Mouse (Mus musculus) heart, embryonic 14.5 days (tissue): Measurements from ENCODE around the gene Mrpl45. TPM values are rescaled to one million over a fixed set of nuclear protein-coding genes. Genes with fewer than 3 reads are reported as not detected.
A peak's percentile ranks its signal among the peaks of the same experiment; 100 is the strongest.

Source experiments
- ATAC-seq: fragments of 200-750 bp; cut with Nextera tagmentation; 2 replicates; pipeline ENCODE4 v1.8.0; 2017; ENCODE audit warnings: low read depth, moderate TSS enrichment; ENCODE audit not compliant: insufficient number of reproducible peaks, insufficient read depth, low FRiP score
- H3K27ac ChIP-seq, 2 experiments: fragments of 200-500 bp in 1 of 2; fragments of 300-500 bp in 1 of 2; sonication (generic) in 1 of 2; replicated peaks in 1 of 2; 2 replicates each; pipeline ENCODE4 v1.5.1; 2012 to 2014; ENCODE audit warnings: low read depth in 2 of 2, low read length in 2 of 2, control low read depth in 1 of 2, mild to moderate bottlenecking in 1 of 2, mixed read lengths in 1 of 2; ENCODE audit not compliant: control insufficient read depth in 1 of 2, insufficient read depth in 1 of 2
- H3K27me3 ChIP-seq: fragments of 300-500 bp; sonication (generic); 2 replicates; pipeline ENCODE4 v1.6.1; 2014; ENCODE audit warnings: mild to moderate bottlenecking, low read length, control low read depth; ENCODE audit not compliant: control insufficient read depth, insufficient read depth
- H3K36me3 ChIP-seq: fragments of 300-500 bp; sonication (generic); 2 replicates; pipeline ENCODE4 v1.6.1; 2014; ENCODE audit warnings: mild to moderate bottlenecking, control low read depth, low read length, mixed read lengths; ENCODE audit not compliant: control insufficient read depth, insufficient read depth
- H3K4me1 ChIP-seq, 2 experiments: fragments of 200-500 bp in 1 of 2; fragments of 300-500 bp in 1 of 2; sonication (generic) in 1 of 2; 2 replicates each; pipeline ENCODE4 v1.6.1; 2012 to 2014; ENCODE audit warnings: low read length in 2 of 2, control low read depth in 1 of 2, mixed read lengths in 1 of 2; ENCODE audit not compliant: control insufficient read depth in 2 of 2, insufficient read depth in 2 of 2
- H3K4me2 ChIP-seq: fragments of 300-500 bp; sonication (generic); 2 replicates; pipeline ENCODE4 v1.6.1; 2014; ENCODE audit warnings: mild to moderate bottlenecking, low read length
- H3K4me3 ChIP-seq, 2 experiments: fragments of 200-500 bp in 1 of 2; fragments of 300-500 bp in 1 of 2; sonication (generic) in 1 of 2; 2 replicates each; pipeline ENCODE4 v1.5.1; 2012 to 2014; ENCODE audit warnings: low read length in 2 of 2, mild to moderate bottlenecking in 2 of 2, control low read depth in 1 of 2, low read depth in 1 of 2, moderate library complexity in 1 of 2; ENCODE audit not compliant: control insufficient read depth in 1 of 2, insufficient read depth in 1 of 2
- H3K9ac ChIP-seq: fragments of 300-500 bp; sonication (generic); 2 replicates; pipeline ENCODE4 v1.6.1; 2014; ENCODE audit warnings: mild to moderate bottlenecking, low read length
- H3K9me3 ChIP-seq: fragments of 300-500 bp; sonication (generic); 2 replicates; pipeline ENCODE4 v1.6.1; 2016; ENCODE audit warnings: low read length, control low read depth; ENCODE audit not compliant: control insufficient read depth
- WGBS: fragments of 180-500 bp; shearing (Covaris S2); extraction: QIAGEN DNeasy Blood & Tissue Kit; methylation state at CpG from one replicate; pipeline ENCODE4 v1.1.7; 2014; 5-methylcytosine and 5-hydroxymethylcytosine counted together
- polyA plus RNA-seq: library from polyadenylated mRNA; unstranded; fragments of >200 nt; fragmentation: Nextera tagmentation; extraction: Ambion mirVana; gene quantifications from 2 replicates; pipeline ENCODE4 v1.2.1, GENCODE M21; 2014

Mrpl45 gene
- polyA plus RNA-seq, 1 experiment from 2014 or later, result 59.2 TPM

DNA sequence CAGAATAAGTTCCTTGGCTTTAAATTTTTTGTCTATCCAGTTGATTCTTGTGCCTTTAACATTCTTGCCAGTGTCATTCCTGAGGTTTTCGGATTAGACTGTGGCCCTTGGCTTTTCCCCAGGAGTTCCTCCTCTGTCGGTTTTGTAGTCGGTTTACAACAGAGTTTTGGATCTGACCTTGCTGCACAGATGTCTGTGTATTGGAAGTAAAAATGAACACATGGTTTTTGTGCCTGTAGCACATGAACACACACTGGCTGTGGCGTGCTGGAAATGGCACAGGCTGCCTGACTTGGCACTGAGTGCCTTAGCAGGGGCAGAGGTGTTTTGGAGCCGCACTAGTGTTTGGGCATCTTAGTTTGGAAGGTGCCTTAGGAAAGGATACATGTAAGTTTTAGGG, 53.0 kb downstream of the Mrpl45 start:
- Histone ChIP-seq H3K9ac (no peak overlapping the region), H3K4me1 (peaks cover 14 to 57% of the 10 kb centered on the region in 2 experiments), H3K4me3 (no peak overlapping the region), H3K27ac (no peak overlapping the region), H3K4me2 (no peak overlapping the region), H3K36me3 (peaks cover 9% of the 10 kb centered on the region; the same call in 1 of the 2 replicates), H3K27me3 (no peaks in the 10 kb centered on the region), H3K9me3 (no peaks in the 10 kb centered on the region)
- no peak for ATAC-seq
- 80% methylated on average over 5 of the region's 5 CpGs for WGBS

DNA sequence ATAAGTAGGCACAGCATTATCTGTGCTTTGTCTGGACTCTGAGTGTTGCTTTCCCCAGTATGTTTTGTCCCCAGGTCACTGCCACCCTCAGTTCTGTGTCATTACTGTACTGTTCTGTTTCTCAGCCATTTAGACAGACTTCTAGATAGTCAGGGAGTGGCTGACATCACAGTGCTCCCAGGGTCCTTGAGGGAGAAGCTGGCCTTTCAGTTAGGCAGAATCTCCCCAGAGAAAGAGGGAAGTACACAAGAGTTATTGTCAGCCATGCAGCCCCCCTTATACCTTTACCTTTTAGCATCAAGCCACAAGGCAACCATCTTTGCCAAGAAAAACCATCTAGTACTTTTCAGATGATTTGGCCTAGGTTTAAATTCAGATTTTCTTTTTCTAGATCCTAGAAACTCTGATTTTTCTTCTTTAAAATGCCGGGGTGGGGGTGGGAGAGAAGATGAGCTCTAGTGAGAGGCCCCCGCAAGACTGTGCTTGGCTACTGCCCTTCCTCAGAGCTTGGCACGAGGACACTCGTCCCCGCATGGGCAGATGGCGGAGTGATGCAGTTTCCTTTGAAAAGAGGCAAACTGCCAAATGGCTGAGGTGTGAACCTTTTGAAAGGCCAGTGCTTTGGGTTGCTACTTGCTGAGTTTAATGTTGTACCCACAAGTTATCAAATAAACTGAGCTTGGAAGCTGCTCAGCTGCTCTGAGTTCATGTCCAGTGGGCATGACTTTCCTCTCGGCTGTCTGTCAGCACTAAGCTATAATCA, 55.0 kb downstream of the Mrpl45 start:
- Histone ChIP-seq H3K4me3 (no peak overlapping the region), H3K27ac (peak overlapping the region in 1 of 2 experiments; percentile 30; a peak in 1 of 4 replicates), H3K9ac (no peak overlapping the region), H3K27me3 (no peaks in the 10 kb centered on the region), H3K36me3 (peaks cover 25% of the 10 kb centered on the region), H3K4me1 (peaks cover 9 to 39% of the 10 kb centered on the region in 2 experiments; a peak in 3 of 4 replicates), H3K4me2 (no peak overlapping the region), H3K9me3 (no peaks in the 10 kb centered on the region)
- ATAC-seq, result no peak
- WGBS, result 47% methylated on average over 7 of the region's 7 CpGs

DNA sequence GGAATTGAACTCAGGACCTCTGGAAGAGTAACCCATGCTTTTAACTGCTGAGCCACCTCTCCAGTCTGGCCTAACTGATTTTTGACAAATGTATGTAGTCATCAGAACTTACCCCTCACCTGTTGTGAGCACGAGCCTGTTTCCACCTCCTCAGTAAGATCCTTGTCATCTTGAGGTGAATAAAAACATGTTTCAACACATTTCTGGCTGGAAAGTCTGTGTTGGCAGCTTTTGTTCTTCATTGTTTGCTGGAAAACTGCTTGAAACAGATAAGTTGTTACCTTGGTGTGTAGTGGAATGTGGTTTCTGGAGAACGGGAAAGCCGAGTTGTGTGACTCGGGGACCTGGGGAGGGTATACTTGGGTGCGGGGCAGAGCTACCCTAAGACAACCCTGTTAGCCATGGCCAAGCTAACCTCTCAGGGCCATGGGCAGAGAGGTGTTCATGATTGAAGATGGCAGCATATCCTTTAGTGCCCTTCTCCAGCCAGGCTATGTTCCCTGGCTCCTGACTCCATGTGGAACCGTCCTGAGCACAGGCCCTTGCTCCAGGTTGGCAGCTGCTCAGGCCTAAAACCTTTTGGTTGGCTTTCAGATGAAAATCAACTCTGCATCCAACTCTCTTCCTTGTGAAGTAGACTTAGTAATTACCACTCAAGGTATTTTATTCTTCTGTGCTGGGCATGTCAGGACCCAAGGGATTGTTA, 56.8 kb downstream of the Mrpl45 start:
- Histone ChIP-seq H3K4me3 (no peak overlapping the region), H3K9ac (no peak overlapping the region), H3K27me3 (no peaks in the 10 kb centered on the region), H3K4me2 (no peak overlapping the region), H3K4me1 (peaks cover 9 to 35% of the 10 kb centered on the region in 2 experiments; a peak in 3 of 4 replicates), H3K36me3 (peaks cover 40% of the 10 kb centered on the region), H3K9me3 (no peaks in the 10 kb centered on the region), H3K27ac (0 out of 4 replicates have a peak overlapping the region, but pooled peaks of 1 of the 2 experiments have one; percentile 9)
- WGBS, result 80% methylated on average over 6 of the region's 6 CpGs
- ATAC-seq, result no peak

DNA sequence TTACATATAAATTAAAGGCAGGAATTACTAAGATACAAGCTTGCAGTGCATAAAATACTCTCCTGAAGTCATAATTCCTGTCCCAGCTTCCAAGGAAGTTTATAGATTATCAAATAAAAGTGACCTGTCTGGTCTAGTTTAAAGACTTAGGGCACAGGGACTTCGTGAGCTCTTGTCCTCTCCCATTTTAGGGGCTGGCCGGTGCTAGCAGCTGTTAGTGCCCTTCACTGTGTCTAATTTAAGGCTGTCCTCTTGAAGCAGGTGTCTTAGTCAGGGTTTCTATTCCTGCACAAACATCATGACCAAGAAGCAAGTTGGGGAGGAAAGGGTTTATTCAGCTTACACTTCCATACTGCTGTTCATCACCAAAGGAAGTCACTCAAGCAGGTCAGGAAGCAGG, 57.9 kb downstream of the Mrpl45 start:
- peaks cover 48% of the 10 kb centered on the region for H3K36me3 ChIP-seq
- WGBS, result 37% methylated on average over 2 of the region's 2 CpGs
- no peak overlapping the region for H3K9ac ChIP-seq
- no peak overlapping the region for H3K4me3 ChIP-seq
- H3K4me2 ChIP-seq, result no peak overlapping the region
- no peak for ATAC-seq
- no peaks in the 10 kb centered on the region for H3K27me3 ChIP-seq
- peaks cover 7 to 27% of the 10 kb centered on the region in 2 experiments; a peak in 3 of 4 replicates for H3K4me1 ChIP-seq
- no peaks in the 10 kb centered on the region for H3K9me3 ChIP-seq
- no peak overlapping the region for H3K27ac ChIP-seq

Other genes starting within 250 kb of the Mrpl45 start
- gene Tbx21, start 200.4 kb upstream of the Mrpl45 start, polyA plus RNA-seq, result 0.08 TPM in 1 of 2 replicates, not detected in the other
- 7.1 and 7.3 TPM in 2 replicates for gene Tbkbp1, start 164.2 kb upstream of the Mrpl45 start, polyA plus RNA-seq
- gene Kpnb1, start 127.8 kb upstream of the Mrpl45 start, polyA plus RNA-seq, result 38.8 and 40.2 TPM in 2 replicates
- 86.9 and 90.0 TPM in 2 replicates for gene Npepps, start 35.1 kb upstream of the Mrpl45 start, polyA plus RNA-seq
- gene Gpr179, start 36.4 kb downstream of the Mrpl45 start, polyA plus RNA-seq, result 0.05 TPM in 2 replicates
- gene Socs7, start 46.8 kb downstream of the Mrpl45 start, polyA plus RNA-seq, result 2.2 and 3.6 TPM in 2 replicates
- 7.1 and 8.4 TPM in 2 replicates for gene Arhgap23, start 99.8 kb downstream of the Mrpl45 start, polyA plus RNA-seq
- gene 4933428G20Rik, start 184.6 kb downstream of the Mrpl45 start, polyA plus RNA-seq, result 0.19 TPM in 1 of 2 replicates, not detected in the other